In genomic region chr2:32846805-32847467, GRCm38 (mm10) we compare ENCODE assay signal across 8 mouse cellular contexts. TPM values are rescaled to one million over a fixed set of nuclear protein-coding genes. Genes with fewer than 3 reads are reported as not detected.
DNase-seq lines count a peak whose midpoint lies in the region; ATAC-seq and TF ChIP-seq lines count a peak whose summit lies in the region.

TSS of gene Stxbp1 (minus strand) at chr2:32847245.

- H3K4me2 ChIP-seq in forebrain, embryonic 11.5 days (ENCODE audit: low read depth, low read length, severe bottlenecking), result peak within 1 kb of the TSS; percentile 98
- H3K4me2 ChIP-seq in heart, embryonic 16.5 days (ENCODE audit: low read depth, low read length), result peak within 1 kb of the TSS; percentile 85
- peak within 1 kb of the TSS; percentile 99 for H3K4me2 ChIP-seq in liver, postnatal 0 days (ENCODE audit: low read depth, low read length)
- peak within 1 kb of the TSS; percentile 87 for H3K4me2 ChIP-seq in neural tube, embryonic 13.5 days

- H3K27ac ChIP-seq in ES-Bruce4 (ENCODE audit: insufficient read depth, low read length), result no peak within 1 kb of the TSS
- no peak within 1 kb of the TSS for H3K27ac ChIP-seq in forebrain, embryonic 11.5 days (ENCODE audit: low read depth, low read length)
- peak within 1 kb of the TSS; percentile 88 for H3K27ac ChIP-seq in heart, embryonic 16.5 days (ENCODE audit: low read length)
- peak within 1 kb of the TSS; percentile 66; the same call in 1 of the 2 replicates for H3K27ac ChIP-seq in liver, postnatal 0 days (ENCODE audit: low read depth)
- peak within 1 kb of the TSS; percentile 94 for H3K27ac ChIP-seq in neural tube, embryonic 13.5 days (replicated peaks)

- peak within 1 kb of the TSS; percentile 19 for H3K9ac ChIP-seq in ES-Bruce4 (ENCODE audit: low read depth, poor library complexity, severe bottlenecking)
- H3K9ac ChIP-seq in forebrain, embryonic 11.5 days (ENCODE audit: low read length), result peak within 1 kb of the TSS; percentile 73
- peak within 1 kb of the TSS; percentile 87 for H3K9ac ChIP-seq in heart, embryonic 16.5 days (ENCODE audit: low read length)
- H3K9ac ChIP-seq in liver, postnatal 0 days (replicated peaks), result peak within 1 kb of the TSS; percentile 69
- peak within 1 kb of the TSS; percentile 93 for H3K9ac ChIP-seq in neural tube, embryonic 13.5 days

- TF ChIP-seq EP300 in ES-Bruce4 (IDR thresholded peaks at IDR 0.05; ENCODE audit: insufficient read depth, low read depth, low read length), result no peak
- no peak for TF ChIP-seq EP300 in liver, postnatal 0 days (IDR thresholded peaks at IDR 0.05; ENCODE audit: low read depth)

- peak; percentile 74 for DNase-seq in c-Kit-positive CD71-positive TER-119-negative erythroid progenitor cells, embryonic 14.5 days (ENCODE audit: low read depth)
- DNase-seq in forebrain, embryonic 11.5 days (ENCODE audit: low spot score), result peak; percentile 96
- DNase-seq in kidney, postnatal 25 days, result peak; percentile 92 to 97
- peak; percentile 93 for DNase-seq in liver, postnatal 0 days
- peak; percentile 79 for DNase-seq in telencephalon, adult 2 months (ENCODE audit: low read depth, low spot score)

- ATAC-seq in forebrain, embryonic 11.5 days (replicated peaks; ENCODE audit: low FRiP score), result peak; percentile 94
- peak; percentile 92 for ATAC-seq in heart, embryonic 16.5 days (replicated peaks; ENCODE audit: extremely low read depth, insufficient read depth, low FRiP score)
- peak; percentile 98 for ATAC-seq in liver, postnatal 0 days
- ATAC-seq in neural tube, embryonic 13.5 days (ENCODE audit: low read depth), result peak; percentile 92

- H3K4me3 ChIP-seq in ES-Bruce4 (ENCODE audit: low read depth, low read length), result peak within 1 kb of the TSS; percentile 98
- H3K4me3 ChIP-seq in forebrain, embryonic 11.5 days (ENCODE audit: low read depth, low read length), result peak within 1 kb of the TSS; percentile 73
- H3K4me3 ChIP-seq in heart, embryonic 16.5 days (ENCODE audit: low read length), result peak within 1 kb of the TSS; percentile 77
- peak within 1 kb of the TSS; percentile 77 for H3K4me3 ChIP-seq in liver, postnatal 0 days (ENCODE audit: low read depth, low read length)
- peak within 1 kb of the TSS; percentile 85 for H3K4me3 ChIP-seq in neural tube, embryonic 13.5 days

- H3K4me1 ChIP-seq in ES-Bruce4 (ENCODE audit: control insufficient read depth, insufficient read depth, low read length), result no peaks in the 10 kb centered on the region
- no peaks in the 10 kb centered on the region; the same call in 1 of the 2 replicates for H3K4me1 ChIP-seq in forebrain, embryonic 11.5 days (replicated peaks; ENCODE audit: control insufficient read depth, insufficient read depth, low read length)
- H3K4me1 ChIP-seq in heart, embryonic 16.5 days (ENCODE audit: control insufficient read depth, insufficient read depth, low read length), result peaks cover 16% of the 10 kb centered on the region
- H3K4me1 ChIP-seq in liver, postnatal 0 days (ENCODE audit: insufficient read depth), result peaks cover 6% of the 10 kb centered on the region; the same call in 1 of the 2 replicates
- H3K4me1 ChIP-seq in neural tube, embryonic 13.5 days (replicated peaks), result peaks cover 30% of the 10 kb centered on the region

- WGBS in forebrain, embryonic 11.5 days, result under 1% methylated on average over 56 of the region's 78 CpGs
- under 1% methylated on average over 73 of the region's 78 CpGs for WGBS in heart, embryonic 16.5 days
- WGBS in liver, postnatal 0 days (ENCODE audit: insufficient replicate concordance), result under 1% methylated on average over 68 of the region's 78 CpGs
- WGBS in neural tube, embryonic 13.5 days, result 1% methylated on average over 69 of the region's 78 CpGs

- no peaks in the 10 kb centered on the region for H3K36me3 ChIP-seq in ES-Bruce4 (ENCODE audit: control insufficient read depth, insufficient read depth, low read length, poor library complexity, severe bottlenecking)
- H3K36me3 ChIP-seq in forebrain, embryonic 11.5 days (ENCODE audit: control insufficient read depth, insufficient read depth, low read length), result no peaks in the 10 kb centered on the region
- H3K36me3 ChIP-seq in heart, embryonic 16.5 days (ENCODE audit: control insufficient read depth, insufficient read depth), result no peaks in the 10 kb centered on the region
- H3K36me3 ChIP-seq in liver, postnatal 0 days (replicated peaks; ENCODE audit: insufficient read depth, low read length), result no peaks in the 10 kb centered on the region
- H3K36me3 ChIP-seq in neural tube, embryonic 13.5 days, result peaks cover 3% of the 10 kb centered on the region

- no peaks in the 10 kb centered on the region for H3K27me3 ChIP-seq in ES-Bruce4 (ENCODE audit: control insufficient read depth, insufficient read depth, low read length, poor library complexity, severe bottlenecking)
- peaks cover 2% of the 10 kb centered on the region; the same call in 1 of the 2 replicates for H3K27me3 ChIP-seq in forebrain, embryonic 11.5 days (ENCODE audit: control insufficient read depth, insufficient read depth, low read length)
- H3K27me3 ChIP-seq in heart, embryonic 16.5 days (ENCODE audit: control insufficient read depth, insufficient read depth, low read length), result peaks cover 6% of the 10 kb centered on the region; the same call in 1 of the 2 replicates
- peaks cover 4% of the 10 kb centered on the region; the same call in 1 of the 2 replicates for H3K27me3 ChIP-seq in liver, postnatal 0 days (ENCODE audit: insufficient read depth, low read length)
- peaks cover 3% of the 10 kb centered on the region for H3K27me3 ChIP-seq in neural tube, embryonic 13.5 days

- no peak for TF ChIP-seq POLR2A in ES-Bruce4 (IDR thresholded peaks at IDR 0.05; ENCODE audit: insufficient read depth, low read length)

- no peaks in the 10 kb centered on the region for H3K9me3 ChIP-seq in ES-Bruce4 (replicated peaks; ENCODE audit: control insufficient read depth, insufficient read depth, low read length, poor library complexity, severe bottlenecking)
- H3K9me3 ChIP-seq in forebrain, embryonic 11.5 days (ENCODE audit: control insufficient read depth, low read length), result no peaks in the 10 kb centered on the region
- H3K9me3 ChIP-seq in heart, embryonic 16.5 days (replicated peaks; ENCODE audit: control insufficient read depth, low read length), result no peaks in the 10 kb centered on the region
- no peaks in the 10 kb centered on the region for H3K9me3 ChIP-seq in liver, postnatal 0 days (ENCODE audit: low read length)
- H3K9me3 ChIP-seq in neural tube, embryonic 13.5 days, result no peaks in the 10 kb centered on the region

- TF ChIP-seq CTCF in ES-Bruce4 (IDR thresholded peaks at IDR 0.05; ENCODE audit: low read depth, low read length), result no peak
- 0 out of 2 replicates have a peak, but pooled peaks have one; percentile 5 for TF ChIP-seq CTCF in liver, postnatal 0 days (IDR thresholded peaks at IDR 0.05; ENCODE audit: low read depth)

RNA-seq across cellular contexts. Expression of gene Stxbp1, which starts in this region (rescaled TPM):
- polyA plus RNA-seq in ES-Bruce4 (2011; ENCODE audit: insufficient read depth, insufficient read length, low read depth, missing spikeins), result 21.1 and 22.0 TPM in 2 replicates
- 44.0 and 44.6 TPM in 2 replicates for polyA plus RNA-seq in forebrain, embryonic 11.5 days (2014; fragmentation: Nextera tagmentation; extraction: Ambion mirVana)
- polyA plus RNA-seq in heart, embryonic 16.5 days (2015; fragmentation: Nextera tagmentation; extraction: Ambion mirVana), result 28.0 and 29.2 TPM in 2 replicates
- 2.1 and 2.3 TPM in 2 replicates for polyA plus RNA-seq in liver, postnatal 0 days (2015; fragmentation: Nextera tagmentation; extraction: Ambion mirVana)
- polyA plus RNA-seq in neural tube, embryonic 13.5 days (2015; fragmentation: Nextera tagmentation; extraction: Ambion mirVana), result 192 and 198 TPM in 2 replicates

Comparison
In these comparisons a context has a peak if more than half of its experiments do, and no peak if none do; other contexts are left out.
1. H3K27ac ChIP-seq: peak in heart, embryonic 16.5 days (single experiment), liver, postnatal 0 days (single experiment) and neural tube, embryonic 13.5 days (single experiment); none in ES-Bruce4 (single experiment) and forebrain, embryonic 11.5 days (single experiment).
2. H3K9ac ChIP-seq: peak in every context shown above with its lines; median percentile 93 in neural tube, embryonic 13.5 days; 87 in heart, embryonic 16.5 days; 73 in forebrain, embryonic 11.5 days; 69 in liver, postnatal 0 days; 19 in ES-Bruce4.
3. Peak in every context shown above with its lines, with median percentiles within 50 percentile points of each other: H3K4me3 ChIP-seq, DNase-seq, ATAC-seq and H3K4me2 ChIP-seq.